Mouse (Mus musculus) lung, adult 2 months (tissue): ENCODE data around the gene Ccng2.

Source experiments
- CTCF ChIP-seq: fragments of 200-500 bp; IDR thresholded peaks from 2 replicates; pipeline ENCODE4 v1.5.1; 2011; ENCODE audit warnings: mild to moderate bottlenecking, low read length, control low read depth; ENCODE audit not compliant: insufficient read depth
- POLR2A ChIP-seq: fragments of 200-500 bp; IDR thresholded peaks from 2 replicates; pipeline ENCODE4 v1.6.1; 2011; ENCODE audit warnings: low read depth, mild to moderate bottlenecking, control low read depth, low read length, borderline replicate concordance; ENCODE audit errors: extremely low read depth

- TF ChIP-seq POLR2A (no peak), CTCF (no peak)
Measured at GRCm38 (mm10) chr5:93231721-93232120, 35.3 kb upstream of the Ccng2 start.
